Mouse (Mus musculus) MEL (cell line): Measurements from ENCODE around the gene Rfx2.

Source experiments
- E2F4 ChIP-seq: IDR thresholded peaks from 2 replicates; pipeline ENCODE4 v1.6.1; 2011; ENCODE audit warnings: low read depth, low read length, improper control_type of control experiment, borderline replicate concordance
- NELFE ChIP-seq: IDR thresholded peaks from 2 replicates; pipeline ENCODE4 v1.6.1; 2011; ENCODE audit warnings: low read depth, low read length, improper control_type of control experiment
- TBP ChIP-seq: IDR thresholded peaks from 2 replicates; pipeline ENCODE4 v1.8.0; 2011; ENCODE audit warnings: low read depth, low read length, improper control_type of control experiment

GRCm38 (mm10) chr17:56877426-56877825 is 46.6 kb upstream of the Rfx2 start:
- no peak for TF ChIP-seq E2F4
- TF ChIP-seq NELFE: no peak
- TF ChIP-seq TBP: no peak
